Mouse (Mus musculus) forebrain, embryonic 15.5 days (tissue): ENCODE measurements around the gene Cdyl. TPM values are rescaled to one million over a fixed set of nuclear protein-coding genes. Genes with fewer than 3 reads are reported as not detected.

Source experiments
- ATAC-seq: fragments of 200-750 bp; cut with Nextera tagmentation; replicated peaks from 2 replicates; pipeline ENCODE4 v1.8.0; 2017; ENCODE audit warnings: mild to moderate bottlenecking, moderate TSS enrichment, moderate library complexity
- H3K27ac ChIP-seq: fragments of 300-500 bp; sonication (generic); replicated peaks from 2 replicates; pipeline ENCODE4 v1.5.1; 2015; ENCODE audit warnings: mild to moderate bottlenecking, inconsistent platforms
- H3K27me3 ChIP-seq: fragments of 300-500 bp; sonication (generic); 2 replicates; pipeline ENCODE4 v1.6.1; 2015; ENCODE audit warnings: inconsistent platforms
- H3K36me3 ChIP-seq: fragments of 300-500 bp; sonication (generic); 2 replicates; pipeline ENCODE4 v1.6.1; 2015; ENCODE audit warnings: mild to moderate bottlenecking, inconsistent platforms
- H3K4me1 ChIP-seq: fragments of 300-500 bp; sonication (generic); 2 replicates; pipeline ENCODE4 v1.6.1; 2015; ENCODE audit warnings: inconsistent platforms
- H3K4me2 ChIP-seq: fragments of 300-500 bp; sonication (generic); replicated peaks from 2 replicates; pipeline ENCODE4 v1.6.1; 2015; ENCODE audit warnings: mild to moderate bottlenecking, inconsistent platforms
- H3K4me3 ChIP-seq: fragments of 300-500 bp; sonication (generic); 2 replicates; pipeline ENCODE4 v1.5.1; 2015; ENCODE audit warnings: mild to moderate bottlenecking, inconsistent platforms
- H3K9ac ChIP-seq: fragments of 300-500 bp; sonication (generic); replicated peaks from 2 replicates; pipeline ENCODE4 v1.6.1; 2015; ENCODE audit warnings: mild to moderate bottlenecking, inconsistent platforms
- H3K9me3 ChIP-seq: fragments of 300-500 bp; sonication (generic); 2 replicates; pipeline ENCODE4 v1.6.1; 2016; ENCODE audit warnings: inconsistent platforms
- WGBS: fragments of 180-500 bp; shearing (Covaris S2); methylation state at CpG from one replicate; pipeline ENCODE4 v1.1.7; 2015; ENCODE audit warnings: mixed read lengths; 5-methylcytosine and 5-hydroxymethylcytosine counted together
- polyA plus RNA-seq: library from polyadenylated mRNA; unstranded; fragments of >200 nt; fragmentation: Nextera tagmentation; extraction: Ambion mirVana; gene quantifications from 2 replicates; pipeline ENCODE4 v1.2.1, GENCODE M21; 2015

Gene Cdyl
- polyA plus RNA-seq, 1 experiment from 2014 or later, result 5.2 TPM

- Histone ChIP-seq H3K9me3 (no peaks in the 10 kb centered on the region), H3K36me3 (no peaks in the 10 kb centered on the region), H3K4me2 (no peak overlapping the region), H3K4me1 (peaks cover 23% of the 10 kb centered on the region), H3K4me3 (no peak overlapping the region), H3K9ac (no peak overlapping the region), H3K27me3 (no peaks in the 10 kb centered on the region), H3K27ac (no peak overlapping the region)
- no peak for ATAC-seq
- WGBS, result 52% methylated on average over 5 of the region's 5 CpGs
These were observed 149.9 kb downstream of the Cdyl start for GRCm38 (mm10) chr13:35809252-35810159.

- H3K9ac ChIP-seq, result no peak overlapping the region
- H3K27ac ChIP-seq, result no peak overlapping the region
- no peaks in the 10 kb centered on the region for H3K27me3 ChIP-seq
- no peaks in the 10 kb centered on the region for H3K9me3 ChIP-seq
- peaks cover 23% of the 10 kb centered on the region for H3K4me1 ChIP-seq
- WGBS, result 42% methylated on average over 6 of the region's 6 CpGs
- no peak overlapping the region for H3K4me2 ChIP-seq
- ATAC-seq, result no peak
- no peak overlapping the region for H3K4me3 ChIP-seq
- H3K36me3 ChIP-seq, result no peaks in the 10 kb centered on the region
These were observed 150.5 kb downstream of the Cdyl start for GRCm38 (mm10) chr13:35810160-35810537.

DNA sequence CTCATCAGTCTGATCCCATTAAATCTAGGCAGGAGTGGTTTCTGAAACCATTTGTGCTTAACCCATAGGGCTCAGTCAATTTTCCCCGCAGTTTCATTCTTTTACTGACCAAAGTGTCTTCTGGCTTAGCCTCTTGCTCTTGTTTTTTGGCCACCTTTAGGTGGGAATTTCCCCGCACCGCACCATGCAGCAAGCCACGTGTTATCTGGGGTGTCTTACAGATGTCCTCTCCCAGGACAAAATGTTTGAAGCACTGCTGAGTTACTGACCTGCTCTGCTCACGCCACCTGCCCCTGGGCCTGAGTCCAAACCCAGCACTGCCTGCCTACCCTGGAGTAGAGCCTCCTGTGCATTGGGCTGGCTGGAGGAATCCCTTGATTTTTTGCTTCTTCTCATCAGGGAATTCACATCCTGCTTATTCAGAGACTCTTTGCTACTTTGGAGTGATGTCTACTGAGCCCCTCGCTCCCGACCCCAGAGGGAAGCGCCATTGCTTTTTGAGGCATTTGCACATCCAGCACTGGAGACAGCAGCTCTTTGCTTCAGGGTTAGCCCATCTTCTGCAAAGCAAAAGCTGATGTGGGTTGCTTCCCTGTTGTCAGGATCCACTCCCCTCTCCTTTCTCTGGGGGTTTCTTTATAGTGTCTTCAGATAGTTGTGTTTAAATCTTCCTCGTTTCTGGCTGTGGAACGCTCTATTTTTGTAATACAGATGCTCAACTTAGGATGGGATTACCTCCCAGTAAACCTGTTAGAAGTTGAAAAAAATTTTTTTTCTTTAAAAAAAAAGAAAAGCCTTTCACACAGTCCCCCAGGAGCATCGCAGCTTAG, 151.9 kb downstream of the Cdyl start:
- no peak overlapping the region for H3K27ac ChIP-seq
- H3K27me3 ChIP-seq, result no peaks in the 10 kb centered on the region
- H3K9me3 ChIP-seq, result no peaks in the 10 kb centered on the region
- no peak overlapping the region for H3K9ac ChIP-seq
- H3K4me1 ChIP-seq, result peaks cover 12% of the 10 kb centered on the region
- H3K4me3 ChIP-seq, result no peak overlapping the region
- no peak for ATAC-seq
- 67% methylated on average over 11 of the region's 11 CpGs for WGBS
- H3K36me3 ChIP-seq, result no peaks in the 10 kb centered on the region
- no peak overlapping the region for H3K4me2 ChIP-seq

DNA sequence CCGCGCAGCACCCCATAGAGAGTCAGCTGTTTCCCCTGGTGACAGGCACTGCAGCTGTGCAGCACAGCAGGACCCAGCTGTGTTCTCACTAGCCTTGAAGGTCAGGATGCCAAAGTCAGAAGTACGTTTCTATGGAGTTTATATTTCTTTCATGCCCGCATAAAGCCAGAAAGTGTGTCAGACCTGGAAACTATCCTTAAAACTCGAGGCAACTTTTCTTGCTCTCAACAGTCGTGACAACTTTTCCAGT, 152.5 kb downstream of the Cdyl start:
- Histone ChIP-seq H3K4me1 (peaks cover 12% of the 10 kb centered on the region), H3K36me3 (no peaks in the 10 kb centered on the region), H3K27me3 (no peaks in the 10 kb centered on the region), H3K4me2 (no peak overlapping the region), H3K27ac (no peak overlapping the region), H3K9ac (no peak overlapping the region), H3K9me3 (no peaks in the 10 kb centered on the region), H3K4me3 (no peak overlapping the region)
- ATAC-seq, result no peak
- 53% methylated on average over 6 of the region's 6 CpGs for WGBS

- Histone ChIP-seq H3K9ac (no peak overlapping the region), H3K4me2 (no peak overlapping the region), H3K4me3 (no peak overlapping the region), H3K27me3 (no peaks in the 10 kb centered on the region), H3K9me3 (no peaks in the 10 kb centered on the region), H3K4me1 (peaks cover 12% of the 10 kb centered on the region), H3K27ac (no peak overlapping the region), H3K36me3 (no peaks in the 10 kb centered on the region)
- WGBS, result 89% methylated on average over 7 of the region's 7 CpGs
- no peak for ATAC-seq
These were observed 153.9 kb downstream of the Cdyl start for GRCm38 (mm10) chr13:35813348-35814127.

DNA sequence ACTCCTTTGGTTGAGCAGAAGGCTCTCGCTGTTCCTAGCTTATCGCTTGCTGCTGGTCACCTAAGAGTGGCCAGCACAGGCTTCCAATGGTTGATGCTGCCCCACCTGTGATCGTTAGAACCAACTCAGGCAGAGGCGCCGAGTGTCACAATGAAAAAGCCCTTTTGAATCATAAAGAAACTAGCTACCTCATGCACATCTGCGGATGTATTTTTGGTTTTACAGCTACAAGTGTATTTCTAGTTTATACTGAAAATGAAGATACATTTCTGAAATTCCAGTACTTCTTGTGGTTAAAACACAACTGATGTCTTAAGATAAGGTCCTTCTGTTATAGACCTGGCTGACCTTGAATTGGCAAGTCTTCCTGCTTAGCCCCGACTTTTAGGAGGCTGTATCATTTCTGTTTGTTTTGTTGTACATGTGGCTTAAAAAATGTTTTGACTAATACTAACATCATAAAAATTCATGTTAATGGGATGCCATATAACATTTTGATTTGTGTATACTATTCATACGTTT, 155.6 kb downstream of the Cdyl start:
- H3K9ac ChIP-seq, result no peak overlapping the region
- H3K4me3 ChIP-seq, result no peak overlapping the region
- H3K27ac ChIP-seq, result no peak overlapping the region
- WGBS, result 93% methylated on average over 8 of the region's 8 CpGs
- H3K36me3 ChIP-seq, result no peaks in the 10 kb centered on the region
- H3K27me3 ChIP-seq, result no peaks in the 10 kb centered on the region
- no peaks in the 10 kb centered on the region for H3K9me3 ChIP-seq
- ATAC-seq, result no peak
- H3K4me2 ChIP-seq, result no peak overlapping the region
- peaks cover 4% of the 10 kb centered on the region; the same call in 1 of the 2 replicates for H3K4me1 ChIP-seq

DNA sequence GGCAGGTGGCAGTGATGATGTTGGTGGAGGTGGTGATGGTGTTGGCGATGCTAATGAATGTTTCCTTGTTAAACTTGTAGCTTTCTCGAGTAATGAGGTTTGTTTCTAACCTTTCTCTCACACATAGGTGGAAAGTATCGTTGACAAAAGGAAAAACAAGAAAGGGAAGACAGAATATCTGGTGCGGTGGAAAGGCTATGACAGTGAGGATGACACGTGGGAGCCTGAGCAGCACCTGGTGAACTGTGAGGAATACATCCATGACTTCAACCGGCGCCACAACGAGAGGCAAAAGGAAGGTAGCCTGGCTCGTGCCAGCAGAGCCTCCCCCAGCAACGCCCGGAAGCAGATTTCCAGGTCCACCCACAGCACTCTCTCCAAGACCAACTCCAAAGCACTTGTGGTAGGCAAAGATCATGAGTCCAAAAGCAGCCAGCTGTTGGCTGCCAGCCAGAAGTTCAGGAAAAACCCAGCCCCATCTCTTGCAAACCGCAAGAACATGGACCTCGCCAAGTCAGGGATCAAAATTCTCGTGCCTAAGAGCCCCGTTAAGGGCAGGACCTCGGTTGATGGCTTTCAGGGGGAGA, 156.2 kb downstream of the Cdyl start:
- H3K4me1 ChIP-seq, result peaks cover 4% of the 10 kb centered on the region; the same call in 1 of the 2 replicates
- H3K36me3 ChIP-seq, result no peaks in the 10 kb centered on the region
- H3K27ac ChIP-seq, result no peak overlapping the region
- no peaks in the 10 kb centered on the region for H3K27me3 ChIP-seq
- ATAC-seq, result no peak
- H3K4me2 ChIP-seq, result no peak overlapping the region
- WGBS, result 87% methylated on average over 16 of the region's 16 CpGs
- no peak overlapping the region for H3K4me3 ChIP-seq
- no peak overlapping the region for H3K9ac ChIP-seq
- H3K9me3 ChIP-seq, result no peaks in the 10 kb centered on the region

DNA sequence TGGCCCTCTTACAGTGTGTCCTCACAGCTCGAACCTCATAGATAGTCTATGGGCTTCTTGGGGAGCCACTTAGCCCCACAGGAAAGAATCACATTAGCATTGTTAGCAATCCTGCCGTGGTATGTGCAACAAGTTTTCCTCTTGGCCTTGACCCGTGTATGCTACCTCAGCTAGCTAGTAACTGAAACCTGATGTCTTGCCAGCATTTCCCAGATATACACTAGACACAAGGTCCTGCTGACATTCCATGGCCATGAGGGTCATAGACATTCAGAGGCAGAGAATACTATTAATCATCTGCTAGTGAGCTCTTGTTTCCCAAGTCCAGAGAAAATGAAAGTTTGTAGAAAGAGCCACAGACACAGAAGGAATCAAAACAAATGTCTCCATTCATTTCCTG, 158.0 kb downstream of the Cdyl start:
- Histone ChIP-seq H3K4me1 (peaks cover 4% of the 10 kb centered on the region; the same call in 1 of the 2 replicates), H3K4me3 (no peak overlapping the region), H3K36me3 (no peaks in the 10 kb centered on the region), H3K27ac (no peak overlapping the region), H3K27me3 (no peaks in the 10 kb centered on the region), H3K9me3 (no peaks in the 10 kb centered on the region), H3K9ac (no peak overlapping the region), H3K4me2 (no peak overlapping the region)
- ATAC-seq, result no peak
- WGBS, result 91% methylated on average over 3 of the region's 3 CpGs

- H3K9ac ChIP-seq, result no peak overlapping the region
- 98% methylated on average over 4 of the region's 4 CpGs for WGBS
- no peak for ATAC-seq
These were observed 158.4 kb downstream of the Cdyl start for GRCm38 (mm10) chr13:35818060-35818459.

GRCm38 (mm10) chr13:35821821-35822454, 162.3 kb downstream of the Cdyl start:
- Histone ChIP-seq H3K9me3 (no peaks in the 10 kb centered on the region), H3K4me1 (peaks cover 9% of the 10 kb centered on the region), H3K27me3 (no peaks in the 10 kb centered on the region), H3K4me3 (no peak overlapping the region), H3K27ac (no peak overlapping the region), H3K36me3 (no peaks in the 10 kb centered on the region), H3K9ac (no peak overlapping the region), H3K4me2 (no peak overlapping the region)
- 69% methylated on average over 10 of the region's 10 CpGs for WGBS
- ATAC-seq, result no peak

More at GRCm38 (mm10) chr13:35818060-35818459, 158.4 kb downstream of the Cdyl start:
- H3K4me1 ChIP-seq, result peaks cover 8% of the 10 kb centered on the region
- H3K36me3 ChIP-seq, result no peaks in the 10 kb centered on the region
- H3K9me3 ChIP-seq, result no peaks in the 10 kb centered on the region
- no peak overlapping the region for H3K4me3 ChIP-seq
- no peak overlapping the region for H3K27ac ChIP-seq
- H3K4me2 ChIP-seq, result no peak overlapping the region
- H3K27me3 ChIP-seq, result no peaks in the 10 kb centered on the region

- WGBS, result 37% methylated on average over 8 of the region's 8 CpGs
- no peaks in the 10 kb centered on the region for H3K9me3 ChIP-seq
- no peaks in the 10 kb centered on the region for H3K27me3 ChIP-seq
- H3K27ac ChIP-seq, result no peak overlapping the region
- H3K36me3 ChIP-seq, result no peaks in the 10 kb centered on the region
- ATAC-seq, result peak; percentile 32; the same call in 1 of the 2 replicates
- peaks cover 9% of the 10 kb centered on the region for H3K4me1 ChIP-seq
- H3K9ac ChIP-seq, result no peak overlapping the region
- H3K4me2 ChIP-seq, result no peak overlapping the region
- no peak overlapping the region for H3K4me3 ChIP-seq
These were observed 163.2 kb downstream of the Cdyl start for GRCm38 (mm10) chr13:35822795-35823194.
